Mouse (Mus musculus) lung, adult 2 months (tissue): ENCODE measurements at regions not wholly inside any gene's neighbourhood (a gene's known extent, or its start where the extent isn't known, plus 50 kb on each side); places are given as distances from the start of the nearest gene placed in this dataset.

ENCODE experiments used
- CTCF ChIP-seq: fragments of 200-500 bp; IDR thresholded peaks from 2 replicates; pipeline ENCODE4 v1.5.1; 2011; ENCODE audit warnings: mild to moderate bottlenecking, low read length, control low read depth; ENCODE audit not compliant: insufficient read depth
- POLR2A ChIP-seq: fragments of 200-500 bp; IDR thresholded peaks from 2 replicates; pipeline ENCODE4 v1.6.1; 2011; ENCODE audit warnings: low read depth, mild to moderate bottlenecking, control low read depth, low read length, borderline replicate concordance; ENCODE audit errors: extremely low read depth

DNA sequence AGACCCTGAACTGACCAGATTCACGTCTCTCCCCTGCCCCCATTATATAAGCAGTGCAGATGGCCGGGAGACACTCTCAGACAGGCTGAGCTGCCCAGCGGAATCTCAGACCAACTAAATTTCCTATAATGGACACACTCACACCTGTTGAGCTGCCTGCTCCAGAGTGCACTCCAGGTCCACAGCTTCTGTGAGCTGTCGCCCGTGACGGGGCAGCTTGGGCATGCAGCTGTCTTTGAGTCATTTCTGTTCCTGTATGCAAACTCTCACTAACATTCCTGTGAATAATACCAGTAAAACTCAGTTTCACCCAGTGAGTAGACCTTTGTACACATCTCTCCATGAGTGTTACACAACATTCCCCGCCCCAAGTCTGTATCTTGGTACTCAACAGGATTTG lies 269.4 kb upstream of the Rnaseh2b start:
- TF ChIP-seq CTCF, result no peak
- no peak for TF ChIP-seq POLR2A
